ENCODE assay signal across 15 mouse cellular contexts in genomic region chr17:65679806-65680446, GRCm38 (mm10). TPM values are rescaled to one million over a fixed set of nuclear protein-coding genes. Genes with fewer than 3 reads are reported as not detected.
DNase-seq lines count a peak whose midpoint lies in the region; ATAC-seq and TF ChIP-seq lines count a peak whose summit lies in the region.
"Had no signal": no experiment of that assay in that cellular context is flagged by ENCODE, and none has a peak within 500 bp of the region (broad histone marks: within the 10 kb centered on the region; RNA-seq: fewer than 3 reads in every experiment).

No protein-coding gene starts in this region.

- DNase-seq in gastrocnemius, postnatal 25 days: peak; percentile 56
- no peak for DNase-seq in gastrocnemius, postnatal 36 days
- peak; percentile 80 for DNase-seq in midbrain, embryonic 11.5 days (ENCODE audit: low spot score, missing footprints)
- no peak for DNase-seq in midbrain, postnatal 0 days (ENCODE audit: low spot score)
- peak; percentile 35 for DNase-seq in heart, postnatal 25 days (ENCODE audit: low spot score)
- DNase-seq in frontal cortex, adult 2 months (ENCODE audit: extremely low spot score in 1 of 2, low spot score in 1 of 2): no peak
- DNase-seq in adrenal gland, postnatal 10 days: no peak
- DNase-seq in kidney, adult 8-10 months: no peak
- DNase-seq: adrenal gland, adult 2 months; embryo, embryonic 11 days; lung, postnatal 10 days had no signal

- no peaks in the 10 kb centered on the region for H3K27me3 ChIP-seq in midbrain, embryonic 11.5 days (ENCODE audit: control insufficient read depth, insufficient read depth, low read length)
- no peaks in the 10 kb centered on the region for H3K27me3 ChIP-seq in midbrain, postnatal 0 days (ENCODE audit: insufficient read depth, low read length)

- H3K36me3 ChIP-seq in midbrain, embryonic 11.5 days (ENCODE audit: control insufficient read depth, insufficient read depth, low read length): no peaks in the 10 kb centered on the region
- H3K36me3 ChIP-seq in midbrain, postnatal 0 days (ENCODE audit: insufficient read depth, low read length): no peaks in the 10 kb centered on the region

- H3K4me3 ChIP-seq in midbrain, embryonic 11.5 days (ENCODE audit: low read depth, low read length): no peak overlapping the region
- H3K4me3 ChIP-seq in midbrain, postnatal 0 days (ENCODE audit: low read depth, low read length): no peak overlapping the region

- intact Hi-C loops in gastrocnemius, postnatal 36 days (cut with DNase I): no loop called here
- intact Hi-C loops in heart, postnatal 25 days (cut with DNase I): loop anchor here (2.0 kb wide), 1 partner anchor 65 kb away; no protein-coding TSS in a partner anchor

- no peak for TF ChIP-seq CTCF in midbrain, postnatal 0 days (IDR thresholded peaks at IDR 0.05)

- H3K9me3 ChIP-seq in midbrain, embryonic 11.5 days (ENCODE audit: control insufficient read depth, low read length): no peaks in the 10 kb centered on the region
- no peaks in the 10 kb centered on the region for H3K9me3 ChIP-seq in midbrain, postnatal 0 days (ENCODE audit: low read length)

- no peak overlapping the region for H3K27ac ChIP-seq in midbrain, embryonic 11.5 days (ENCODE audit: low read depth, low read length)
- no peak overlapping the region for H3K27ac ChIP-seq in midbrain, postnatal 0 days (ENCODE audit: low read depth, low read length)
- H3K27ac ChIP-seq: hindbrain, embryonic 14.5 days had no signal

- no peak for ATAC-seq in midbrain, embryonic 11.5 days (ENCODE audit: low FRiP score)
- no peak for ATAC-seq in midbrain, postnatal 0 days (ENCODE audit: low FRiP score)

- WGBS in midbrain, embryonic 11.5 days: 86% methylated on average over 14 of the region's 14 CpGs
- 76% methylated on average over 14 of the region's 14 CpGs for WGBS in midbrain, postnatal 0 days

- H3K9ac ChIP-seq in midbrain, embryonic 11.5 days (ENCODE audit: low read length): no peak overlapping the region
- H3K9ac ChIP-seq in midbrain, postnatal 0 days (replicated peaks; ENCODE audit: low read length, poor library complexity, severe bottlenecking): no peak overlapping the region
- H3K9ac ChIP-seq: hindbrain, embryonic 14.5 days had no signal

- no peak overlapping the region for H3K4me2 ChIP-seq in midbrain, embryonic 11.5 days
- H3K4me2 ChIP-seq in midbrain, postnatal 0 days (ENCODE audit: low read depth, low read length, poor library complexity, severe bottlenecking): no peak overlapping the region
- H3K4me2 ChIP-seq: hindbrain, embryonic 14.5 days had no signal

- no peaks in the 10 kb centered on the region for H3K4me1 ChIP-seq in midbrain, embryonic 11.5 days (ENCODE audit: control insufficient read depth, insufficient read depth, low read length)
- H3K4me1 ChIP-seq in midbrain, postnatal 0 days (ENCODE audit: insufficient read depth, low read length): no peaks in the 10 kb centered on the region

RNA-seq across cellular contexts. Expression of gene Txndc2, which starts 38.0 kb away (rescaled TPM):
- total RNA-seq in gastrocnemius, postnatal 25 days (2021): not detected
- total RNA-seq in gastrocnemius, postnatal 36 days (2021): not detected
- 0.12 and 0.18 TPM in 2 replicates for polyA plus RNA-seq in midbrain, embryonic 11.5 days (2014; fragmentation: Nextera tagmentation; extraction: Ambion mirVana)
- not detected in 2 replicates for total RNA-seq in midbrain, postnatal 0 days (2014; rRNA removed)
- polyA plus RNA-seq in midbrain, postnatal 0 days (2015; fragmentation: Nextera tagmentation; extraction: Ambion mirVana): not detected in 2 replicates
- total RNA-seq in heart, postnatal 25 days (2021): not detected
- 0.10 and 0.19 TPM in 2 replicates for polyA plus RNA-seq in frontal cortex, adult 2 months (2012; rRNA removed)
- 10 to 100 TPM in 1 of 2 experiments, 1 to 10 TPM in 1; 7.6 to 13.2 TPM for total RNA-seq in adrenal gland, postnatal 10 days (2021)
- total RNA-seq: left cerebral cortex, postnatal 25 days had no signal
- polyA plus RNA-seq: large intestine, adult 2 months; small intestine, adult 2 months had no signal

Comparison
In these comparisons a context has a peak if more than half of its experiments do, and no peak if none do; other contexts are left out.
1. DNase-seq: peak in gastrocnemius, postnatal 25 days (single experiment), midbrain, embryonic 11.5 days (single experiment) and heart, postnatal 25 days (single experiment); none in gastrocnemius, postnatal 36 days (0 of 2), midbrain, postnatal 0 days (single experiment), frontal cortex, adult 2 months (0 of 2), adrenal gland, postnatal 10 days (single experiment) and kidney, adult 8-10 months (0 of 2).